Mouse (Mus musculus) kidney, embryonic 16.5 days (tissue): ENCODE results near the gene Masp2. TPM values are rescaled to one million over a fixed set of nuclear protein-coding genes. Genes with fewer than 3 reads are reported as not detected.
A peak's percentile ranks its signal among the peaks of the same experiment; 100 is the strongest.

Source experiments
- ATAC-seq: fragments of 200-750 bp; cut with Nextera tagmentation; 2 replicates; pipeline ENCODE4 v1.8.0; 2017; ENCODE audit warnings: moderate TSS enrichment; ENCODE audit not compliant: low FRiP score, low TSS enrichment
- H3K27ac ChIP-seq: fragments of 300-500 bp; sonication (generic); 2 replicates; pipeline ENCODE4 v1.5.1; 2014; ENCODE audit warnings: low read length
- H3K27me3 ChIP-seq: fragments of 300-500 bp; sonication (generic); 2 replicates; pipeline ENCODE4 v1.6.1; 2014; ENCODE audit warnings: low read length, control low read depth, mixed read lengths; ENCODE audit not compliant: insufficient read depth
- H3K36me3 ChIP-seq: fragments of 300-500 bp; sonication (generic); 2 replicates; pipeline ENCODE4 v1.6.1; 2014; ENCODE audit warnings: low read length, control low read depth, mixed read lengths; ENCODE audit not compliant: insufficient read depth
- H3K4me1 ChIP-seq: fragments of 300-500 bp; sonication (generic); 2 replicates; pipeline ENCODE4 v1.6.1; 2014; ENCODE audit warnings: low read length, control low read depth, mixed read lengths; ENCODE audit not compliant: insufficient read depth
- H3K4me2 ChIP-seq: fragments of 300-500 bp; sonication (generic); replicated peaks from 2 replicates; pipeline ENCODE4 v1.6.1; 2014; ENCODE audit warnings: low read depth, low read length
- H3K4me3 ChIP-seq: fragments of 300-500 bp; sonication (generic); 2 replicates; pipeline ENCODE4 v1.5.1; 2014; ENCODE audit warnings: mild to moderate bottlenecking, low read length
- H3K9ac ChIP-seq: fragments of 300-500 bp; sonication (generic); replicated peaks from 2 replicates; pipeline ENCODE4 v1.6.1; 2014; ENCODE audit warnings: low read length
- H3K9me3 ChIP-seq: fragments of 300-500 bp; sonication (generic); 2 replicates; pipeline ENCODE4 v1.6.1; 2016; ENCODE audit warnings: low read length, control low read depth
- WGBS: fragments of 180-500 bp; shearing (Covaris S2); extraction: QIAGEN DNeasy Blood & Tissue Kit; methylation state at CpG from one replicate; pipeline ENCODE4 v1.1.7; 2014; 5-methylcytosine and 5-hydroxymethylcytosine counted together
- polyA plus RNA-seq: library from polyadenylated mRNA; unstranded; fragments of >200 nt; fragmentation: Nextera tagmentation; extraction: Ambion mirVana; gene quantifications from 2 replicates; pipeline ENCODE4 v1.2.1, GENCODE M21; 2015

The Masp2 gene
- polyA plus RNA-seq, 1 experiment from 2014 or later: 0.52 TPM

DNA sequence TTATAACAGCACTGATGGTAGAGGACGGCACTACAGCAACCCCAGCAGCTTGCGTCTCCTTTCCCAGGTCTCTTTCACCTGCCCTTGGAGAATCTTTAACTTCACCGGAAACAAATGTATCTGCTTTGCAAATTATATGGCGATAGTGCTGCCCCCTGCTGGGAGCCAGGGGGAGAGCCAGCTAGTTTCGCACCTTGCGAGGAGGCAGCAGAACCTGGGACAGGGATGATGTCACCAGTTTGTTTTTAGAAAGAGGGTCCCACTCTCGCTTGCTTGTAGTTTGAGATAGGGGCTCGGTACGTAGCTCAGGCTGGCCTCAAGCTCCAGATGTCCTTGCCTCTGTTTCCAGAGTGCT is 41.8 kb downstream of the Masp2 start:
- Histone ChIP-seq H3K27ac (peak overlapping the region; percentile 27), H3K4me3 (0 out of 2 replicates have a peak overlapping the region, but pooled peaks have one; percentile 9), H3K9ac (peak overlapping the region; percentile 23), H3K4me1 (peaks cover 11% of the 10 kb centered on the region), H3K9me3 (no peaks in the 10 kb centered on the region), H3K36me3 (no peaks in the 10 kb centered on the region), H3K27me3 (no peaks in the 10 kb centered on the region), H3K4me2 (peak overlapping the region; percentile 45)
- WGBS: 8% methylated on average over 9 of the region's 9 CpGs
- ATAC-seq: peak; percentile 16; the same call in 1 of the 2 replicates

DNA sequence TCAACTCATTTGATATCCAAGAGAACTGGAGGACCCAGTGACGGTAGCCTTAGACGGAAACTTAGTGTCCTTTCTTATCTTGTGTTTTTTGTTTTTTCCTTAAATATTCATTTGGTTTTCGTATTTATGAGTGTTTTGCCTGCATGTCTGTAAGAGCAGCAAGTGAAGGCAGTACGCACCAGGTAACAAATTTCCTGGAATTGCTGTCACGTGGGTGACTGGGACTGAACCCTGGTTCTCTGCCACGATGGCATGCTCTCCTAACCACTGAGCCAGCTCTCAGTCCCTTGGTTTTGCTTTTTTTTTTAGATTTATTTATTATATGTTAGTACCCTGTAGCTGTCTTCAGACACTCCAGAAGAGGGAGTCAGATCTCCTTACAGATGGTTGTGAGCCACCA is 42.6 kb downstream of the Masp2 start:
- H3K4me3 ChIP-seq: no peak overlapping the region
- ATAC-seq: no peak
- H3K4me1 ChIP-seq: peaks cover 11% of the 10 kb centered on the region
- no peak overlapping the region for H3K4me2 ChIP-seq
- H3K27me3 ChIP-seq: no peaks in the 10 kb centered on the region
- no peak overlapping the region for H3K27ac ChIP-seq
- H3K9ac ChIP-seq: no peak overlapping the region
- H3K9me3 ChIP-seq: no peaks in the 10 kb centered on the region
- WGBS: 86% methylated on average over 6 of the region's 6 CpGs
- no peaks in the 10 kb centered on the region for H3K36me3 ChIP-seq

DNA sequence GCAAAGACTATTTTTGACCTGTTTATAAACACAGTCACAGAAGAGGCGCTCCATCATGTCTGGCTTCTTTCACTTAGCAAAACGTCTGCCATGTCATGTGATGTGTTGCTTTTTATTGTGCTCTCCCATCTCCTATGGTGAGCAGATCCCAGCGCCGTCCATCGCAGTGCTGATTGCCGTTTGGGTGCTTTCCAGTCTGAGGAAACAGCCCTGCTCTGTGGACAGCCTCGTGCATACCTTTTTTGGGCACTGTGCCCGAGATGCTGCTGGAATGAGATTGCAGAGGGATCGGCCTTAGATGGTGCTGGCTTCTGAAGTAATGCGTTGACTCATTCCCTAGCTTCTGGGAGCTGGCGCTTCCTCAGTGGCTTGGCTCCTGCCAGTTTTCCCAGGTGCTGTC is 44.3 kb downstream of the Masp2 start:
- no peak overlapping the region for H3K27ac ChIP-seq
- no peak overlapping the region for H3K4me3 ChIP-seq
- 64% methylated on average over 11 of the region's 11 CpGs for WGBS
- H3K27me3 ChIP-seq: no peaks in the 10 kb centered on the region
- no peaks in the 10 kb centered on the region for H3K36me3 ChIP-seq
- H3K4me1 ChIP-seq: peaks cover 8% of the 10 kb centered on the region
- no peak for ATAC-seq
- H3K4me2 ChIP-seq: no peak overlapping the region
- no peak overlapping the region for H3K9ac ChIP-seq
- no peaks in the 10 kb centered on the region for H3K9me3 ChIP-seq

DNA sequence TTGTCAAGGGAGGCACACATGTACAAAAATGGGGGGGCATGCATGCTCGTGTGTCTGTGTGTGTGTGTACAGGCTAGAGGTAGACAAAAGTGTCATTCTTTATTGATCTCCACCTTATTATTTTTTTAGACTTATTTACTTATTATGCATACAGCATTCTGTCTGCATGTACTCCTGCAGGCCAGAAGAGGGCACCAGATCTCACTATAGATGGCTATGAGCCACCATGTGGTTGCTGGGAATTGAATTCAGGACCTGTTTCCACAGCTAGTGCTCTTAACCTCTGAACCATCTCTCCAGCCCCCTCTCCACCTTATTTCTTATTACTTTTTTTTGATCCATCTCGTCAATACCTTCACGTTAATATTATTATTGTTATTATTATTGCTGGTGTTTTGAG is 47.0 kb downstream of the Masp2 start:
- H3K9me3 ChIP-seq: no peaks in the 10 kb centered on the region
- no peak overlapping the region for H3K27ac ChIP-seq
- no peak for ATAC-seq
- H3K4me2 ChIP-seq: no peak overlapping the region
- whole genome bisulfite sequencing: 71% methylated on average over 3 of the region's 3 CpGs
- H3K9ac ChIP-seq: no peak overlapping the region
- no peaks in the 10 kb centered on the region for H3K36me3 ChIP-seq
- H3K4me3 ChIP-seq: no peak overlapping the region
- H3K4me1 ChIP-seq: no peaks in the 10 kb centered on the region
- H3K27me3 ChIP-seq: no peaks in the 10 kb centered on the region

DNA sequence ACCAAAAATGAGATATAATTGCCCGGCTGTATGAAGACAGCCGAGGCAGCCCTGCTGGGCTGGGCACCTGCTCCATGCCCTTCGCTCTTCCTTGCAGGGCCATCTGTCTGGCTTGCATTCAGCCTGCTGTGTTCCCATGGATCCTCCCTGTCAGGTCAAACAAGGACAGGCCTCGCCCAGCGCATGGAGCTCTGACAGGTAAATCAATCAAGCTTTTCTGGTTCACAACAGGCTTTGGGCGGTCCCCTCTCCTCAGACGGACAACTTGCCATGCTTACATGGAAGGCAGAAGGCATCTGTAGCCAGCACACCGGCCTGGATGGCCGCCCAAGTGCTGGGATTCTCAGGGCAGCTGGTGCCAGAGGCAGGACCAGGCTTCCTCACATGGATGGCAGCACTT is 48.7 kb downstream of the Masp2 start:
- no peak for ATAC-seq
- whole genome bisulfite sequencing: 67% methylated on average over 9 of the region's 9 CpGs
- Histone ChIP-seq H3K9me3 (no peaks in the 10 kb centered on the region), H3K4me1 (no peaks in the 10 kb centered on the region), H3K27me3 (no peaks in the 10 kb centered on the region), H3K9ac (no peak overlapping the region), H3K4me2 (no peak overlapping the region), H3K27ac (no peak overlapping the region), H3K4me3 (no peak overlapping the region), H3K36me3 (no peaks in the 10 kb centered on the region)

DNA sequence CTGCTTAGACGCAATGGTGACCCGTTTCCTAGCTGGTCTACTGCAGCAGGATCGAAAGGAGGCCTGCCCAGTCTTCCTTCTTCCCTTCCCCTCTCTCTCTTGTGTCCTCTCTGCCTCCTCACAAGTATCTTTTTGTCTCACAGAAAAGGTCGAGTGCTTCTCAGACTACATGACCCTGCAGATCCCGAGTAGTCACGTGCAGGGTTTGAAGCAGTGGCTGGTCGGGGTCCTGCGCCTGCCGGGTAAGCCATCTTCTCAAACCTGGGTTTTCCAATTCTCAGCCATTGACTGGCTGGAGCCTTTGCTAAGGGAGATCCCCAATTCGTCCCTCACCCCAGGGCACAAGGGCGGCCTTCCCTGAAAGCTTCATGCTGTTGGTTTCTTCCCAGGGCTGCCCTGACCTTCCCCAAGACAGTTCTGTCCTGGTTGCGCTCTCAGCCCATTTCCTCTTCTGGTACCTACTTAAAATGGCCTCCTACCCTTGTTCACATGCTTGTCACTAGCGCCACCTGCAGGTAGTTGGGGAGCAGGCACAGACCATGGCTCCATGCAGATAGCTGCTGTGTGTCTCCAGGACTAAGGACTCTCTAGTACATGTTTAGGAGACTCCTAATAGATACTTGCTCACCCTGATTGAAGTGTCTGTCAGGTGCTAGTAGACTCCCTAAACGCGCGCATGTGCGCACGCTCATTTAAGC is 52.5 kb downstream of the Masp2 start:
- Histone ChIP-seq H3K4me3 (no peak overlapping the region), H3K9me3 (no peaks in the 10 kb centered on the region), H3K4me1 (no peaks in the 10 kb centered on the region), H3K27ac (no peak overlapping the region), H3K36me3 (no peaks in the 10 kb centered on the region), H3K27me3 (no peaks in the 10 kb centered on the region), H3K9ac (no peak overlapping the region), H3K4me2 (no peak overlapping the region)
- 84% methylated on average over 18 of the region's 18 CpGs for WGBS
- peak; percentile 12; the same call in 1 of the 2 replicates for ATAC-seq

DNA sequence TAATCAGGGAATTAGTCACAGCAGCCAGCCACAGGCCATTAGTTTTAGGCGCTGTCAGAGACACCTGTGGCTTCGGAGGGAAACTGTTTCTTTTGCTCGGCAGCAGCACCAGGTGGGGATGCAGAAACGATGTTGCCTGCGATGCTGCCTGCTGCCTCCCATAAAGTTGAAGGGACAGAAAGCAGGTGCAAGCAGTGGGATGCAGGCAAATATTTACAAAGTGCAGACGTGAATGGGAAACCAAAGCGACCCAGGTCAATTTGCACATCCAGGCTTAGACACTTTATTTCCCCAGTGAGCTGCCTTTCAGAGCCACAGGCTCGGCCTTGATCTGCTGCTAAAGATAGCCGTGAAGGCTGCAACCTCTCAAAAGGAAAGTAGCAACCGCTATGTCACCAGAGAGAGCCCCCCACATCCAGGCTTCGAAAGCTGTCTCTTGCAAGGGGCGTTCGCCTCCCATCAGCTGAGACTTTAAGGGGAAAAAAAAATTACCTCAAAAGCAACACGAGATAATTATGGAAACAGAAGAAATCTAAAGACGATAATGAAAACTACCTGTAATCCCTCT is 54.4 kb downstream of the Masp2 start:
- Histone ChIP-seq H3K4me3 (no peak overlapping the region), H3K27me3 (no peaks in the 10 kb centered on the region), H3K4me1 (0 out of 2 replicates have a peak, but pooled peaks cover 6% of the 10 kb centered on the region), H3K9ac (no peak overlapping the region), H3K36me3 (no peaks in the 10 kb centered on the region), H3K4me2 (no peak overlapping the region), H3K9me3 (no peaks in the 10 kb centered on the region), H3K27ac (no peak overlapping the region)
- no peak for ATAC-seq
- WGBS: 31% methylated on average over 15 of the region's 15 CpGs

DNA sequence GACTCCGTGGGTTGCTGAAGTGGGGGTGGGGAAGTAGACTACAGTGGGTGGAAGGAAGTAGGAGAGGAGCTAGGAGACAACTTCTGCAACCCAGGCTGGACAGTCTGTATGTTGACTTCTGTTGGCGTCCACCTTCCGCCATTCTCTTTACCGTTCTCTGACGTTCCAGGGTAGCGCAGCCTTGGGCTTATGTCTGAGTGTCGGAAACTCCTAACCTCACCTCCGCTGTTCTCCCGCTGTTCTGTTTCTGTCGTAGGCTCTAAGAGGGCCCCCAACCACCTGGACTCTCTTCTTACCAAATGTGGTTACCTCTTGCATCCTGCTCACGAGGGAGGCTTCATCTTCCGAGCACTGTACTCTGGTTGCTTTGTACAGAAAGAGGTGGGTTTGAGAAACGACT is 55.4 kb downstream of the Masp2 start:
- H3K27me3 ChIP-seq: no peaks in the 10 kb centered on the region
- WGBS: 80% methylated on average over 13 of the region's 13 CpGs
- ATAC-seq: no peak

DNA sequence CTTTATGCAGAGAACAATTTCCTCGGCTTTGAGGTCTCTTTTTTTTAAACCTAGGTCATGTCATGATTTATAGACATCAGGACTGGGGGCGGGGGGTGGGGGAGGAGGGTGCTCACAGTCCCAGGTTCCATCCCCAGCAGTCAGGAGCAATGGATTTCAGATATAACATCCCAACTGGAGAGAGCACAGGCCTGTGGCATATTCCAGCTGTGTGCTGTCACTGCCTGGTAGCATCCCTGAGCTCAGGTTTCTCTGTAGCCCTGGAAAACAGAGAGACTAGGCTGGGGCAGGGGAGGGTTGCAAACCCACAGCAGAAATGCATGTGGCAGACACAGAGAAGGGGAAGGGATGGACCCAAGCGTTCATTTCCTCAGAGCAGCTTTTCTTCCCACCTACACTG is 57.8 kb downstream of the Masp2 start:
- Histone ChIP-seq H3K9ac (no peak overlapping the region), H3K27ac (0 out of 2 replicates have a peak overlapping the region, but pooled peaks have one; percentile 4), H3K4me1 (peaks cover 12% of the 10 kb centered on the region; the same call in 1 of the 2 replicates), H3K9me3 (no peaks in the 10 kb centered on the region), H3K4me2 (no peak overlapping the region), H3K4me3 (no peak overlapping the region), H3K36me3 (no peaks in the 10 kb centered on the region), H3K27me3 (no peaks in the 10 kb centered on the region)
- ATAC-seq: peak; percentile 75; the same call in 1 of the 2 replicates
- 11% methylated on average over 3 of the region's 3 CpGs for WGBS

More for the DNA sequence above, 55.4 kb downstream of the Masp2 start:
- Histone ChIP-seq H3K9me3 (no peaks in the 10 kb centered on the region), H3K4me1 (peaks cover 12% of the 10 kb centered on the region; the same call in 1 of the 2 replicates), H3K4me3 (no peak overlapping the region), H3K36me3 (no peaks in the 10 kb centered on the region), H3K27ac (no peak overlapping the region), H3K9ac (no peak overlapping the region), H3K4me2 (no peak overlapping the region)
